Mouse (Mus musculus) natural killer cell, adult 2 months (primary cell): ENCODE data around the gene Rnase4.

Experiments
- DNase-seq, 2 experiments: peaks; one replicate each; pipeline ENCODE4 v3.0.0; 2022; ENCODE audit warnings: low spot score in 2 of 2

Gene Rnase4

GRCm38 (mm10) chr14:51127648-51128258 is 36.9 kb downstream of the Rnase4 start:
- peak in 1 of 2 experiments; percentile 12 for DNase-seq

GRCm38 (mm10) chr14:51128775-51129623 is 38.1 kb downstream of the Rnase4 start:
- peak in 1 of 2 experiments; percentile 56 for DNase-seq

- DNase-seq: no peak
These were observed 38.7 kb downstream of the Rnase4 start for GRCm38 (mm10) chr14:51129624-51129975.

- no peak for DNase-seq
These were observed 39.6 kb downstream of the Rnase4 start for GRCm38 (mm10) chr14:51130315-51130940.

- DNase-seq: no peak
These were observed 40.4 kb downstream of the Rnase4 start for GRCm38 (mm10) chr14:51131086-51131815.

GRCm38 (mm10) chr14:51132372-51132771 is 41.5 kb downstream of the Rnase4 start:
- no peak for DNase-seq

- no peak for DNase-seq
These were observed 49.5 kb downstream of the Rnase4 start for GRCm38 (mm10) chr14:51140342-51140741.

GRCm38 (mm10) chr14:51142119-51142518 is 51.2 kb downstream of the Rnase4 start:
- DNase-seq: no peak

- DNase-seq: no peak
These were observed 51.7 kb downstream of the Rnase4 start for GRCm38 (mm10) chr14:51142568-51142967.

- DNase-seq: no peak
These were observed 52.4 kb downstream of the Rnase4 start for GRCm38 (mm10) chr14:51143287-51143686.

- no peak for DNase-seq
These were observed 53.1 kb downstream of the Rnase4 start for GRCm38 (mm10) chr14:51143937-51144336.

- DNase-seq: no peak
These were observed 53.6 kb downstream of the Rnase4 start for GRCm38 (mm10) chr14:51144451-51144850.

GRCm38 (mm10) chr14:51145521-51145920 is 54.6 kb downstream of the Rnase4 start:
- DNase-seq: no peak

- DNase-seq: no peak
These were observed 55.8 kb downstream of the Rnase4 start, which contains the start of gene Rnase1 for GRCm38 (mm10) chr14:51146685-51147084. TSS of gene Rnase1 (minus strand) at chr14:51146785.

GRCm38 (mm10) chr14:51148006-51148405 is 57.1 kb downstream of the Rnase4 start:
- no peak for DNase-seq

GRCm38 (mm10) chr14:51149164-51149563 is 58.3 kb downstream of the Rnase4 start:
- DNase-seq: no peak

GRCm38 (mm10) chr14:51150206-51150831 is 59.4 kb downstream of the Rnase4 start:
- no peak for DNase-seq

- DNase-seq: no peak
These were observed 61.5 kb downstream of the Rnase4 start for GRCm38 (mm10) chr14:51152249-51152870.
